ENCODE assay signal across 14 mouse cellular contexts in genomic region chr11:105835209-105835608, GRCm38 (mm10).
"Had no signal": no experiment of that assay in that cellular context is flagged by ENCODE, and none has a peak within 500 bp of the region (broad histone marks: within the 10 kb centered on the region; RNA-seq: fewer than 3 reads in every experiment).

No protein-coding gene starts in this region.

- H3K4me2 ChIP-seq: limb, embryonic 15.5 days; lung, embryonic 14.5 days; midbrain, embryonic 13.5 days; neural tube, embryonic 15.5 days had no signal

- H3K4me1 ChIP-seq: limb, embryonic 15.5 days; midbrain, embryonic 13.5 days; neural tube, embryonic 15.5 days had no signal

- DNase-seq: kidney, adult 11 months; kidney, adult 9 months; kidney, postnatal 36 days; layer of hippocampus, adult 9-11 months; lung, embryonic 14.5 days; lung, postnatal 10 days; spleen, adult 18-20 months; thymus, adult 18-20 months; thymus, postnatal 25 days had no signal

- H3K4me3 ChIP-seq: limb, embryonic 15.5 days; midbrain, embryonic 13.5 days; neural tube, embryonic 15.5 days had no signal

- H3K27ac ChIP-seq: kidney, postnatal 0 days; limb, embryonic 15.5 days; macrophage; midbrain, embryonic 13.5 days; neural tube, embryonic 15.5 days had no signal

- H3K9ac ChIP-seq: limb, embryonic 15.5 days; lung, embryonic 14.5 days; midbrain, embryonic 13.5 days; neural tube, embryonic 15.5 days had no signal

- H3K9me3 ChIP-seq: limb, embryonic 15.5 days; midbrain, embryonic 13.5 days; neural tube, embryonic 15.5 days had no signal

- H3K27me3 ChIP-seq: limb, embryonic 15.5 days; midbrain, embryonic 13.5 days; neural tube, embryonic 15.5 days had no signal

- ATAC-seq: midbrain, embryonic 13.5 days had no signal
